Mouse (Mus musculus) embryonic facial prominence, embryonic 15.5 days (tissue): ENCODE measurements around the gene Unc119b. TPM values are rescaled to one million over a fixed set of nuclear protein-coding genes. Genes with fewer than 3 reads are reported as not detected.

Experiments used
- ATAC-seq: fragments of 200-750 bp; cut with Nextera tagmentation; 2 replicates; pipeline ENCODE4 v1.8.0; 2017; ENCODE audit warnings: low read depth, moderate TSS enrichment; ENCODE audit not compliant: insufficient number of reproducible peaks, low FRiP score, low TSS enrichment
- H3K27ac ChIP-seq: fragments of 300-500 bp; sonication (generic); replicated peaks from 2 replicates; pipeline ENCODE4 v1.5.1; 2015; ENCODE audit warnings: mild to moderate bottlenecking, inconsistent platforms
- H3K27me3 ChIP-seq: fragments of 300-500 bp; sonication (generic); 2 replicates; pipeline ENCODE4 v1.6.1; 2015; ENCODE audit warnings: inconsistent platforms
- H3K36me3 ChIP-seq: fragments of 300-500 bp; sonication (generic); 2 replicates; pipeline ENCODE4 v1.6.1; 2015; ENCODE audit warnings: mild to moderate bottlenecking, inconsistent platforms
- H3K4me1 ChIP-seq: fragments of 300-500 bp; sonication (generic); 2 replicates; pipeline ENCODE4 v1.6.1; 2015; ENCODE audit warnings: inconsistent platforms
- H3K4me2 ChIP-seq: fragments of 300-500 bp; sonication (generic); replicated peaks from 2 replicates; pipeline ENCODE4 v1.6.1; 2015; ENCODE audit warnings: mild to moderate bottlenecking, inconsistent platforms
- H3K4me3 ChIP-seq: fragments of 300-500 bp; sonication (generic); replicated peaks from 2 replicates; pipeline ENCODE4 v1.5.1; 2015; ENCODE audit warnings: mild to moderate bottlenecking, inconsistent platforms
- H3K9ac ChIP-seq: fragments of 300-500 bp; sonication (generic); 2 replicates; pipeline ENCODE4 v1.6.1; 2015; ENCODE audit warnings: inconsistent platforms
- H3K9me3 ChIP-seq: fragments of 300-500 bp; sonication (generic); replicated peaks from 2 replicates; pipeline ENCODE4 v1.6.1; 2016; ENCODE audit warnings: inconsistent platforms
- WGBS: fragments of 180-500 bp; shearing (Covaris S2); methylation state at CpG from one replicate; pipeline ENCODE4 v1.1.7; 2015; 5-methylcytosine and 5-hydroxymethylcytosine counted together
- polyA plus RNA-seq: library from polyadenylated mRNA; unstranded; fragments of >200 nt; fragmentation: Nextera tagmentation; extraction: Ambion mirVana; gene quantifications from 2 replicates; pipeline ENCODE4 v1.2.1, GENCODE M21; 2015

Unc119b gene
- polyA plus RNA-seq = 41.0 and 42.2 TPM in 2 replicates

DNA sequence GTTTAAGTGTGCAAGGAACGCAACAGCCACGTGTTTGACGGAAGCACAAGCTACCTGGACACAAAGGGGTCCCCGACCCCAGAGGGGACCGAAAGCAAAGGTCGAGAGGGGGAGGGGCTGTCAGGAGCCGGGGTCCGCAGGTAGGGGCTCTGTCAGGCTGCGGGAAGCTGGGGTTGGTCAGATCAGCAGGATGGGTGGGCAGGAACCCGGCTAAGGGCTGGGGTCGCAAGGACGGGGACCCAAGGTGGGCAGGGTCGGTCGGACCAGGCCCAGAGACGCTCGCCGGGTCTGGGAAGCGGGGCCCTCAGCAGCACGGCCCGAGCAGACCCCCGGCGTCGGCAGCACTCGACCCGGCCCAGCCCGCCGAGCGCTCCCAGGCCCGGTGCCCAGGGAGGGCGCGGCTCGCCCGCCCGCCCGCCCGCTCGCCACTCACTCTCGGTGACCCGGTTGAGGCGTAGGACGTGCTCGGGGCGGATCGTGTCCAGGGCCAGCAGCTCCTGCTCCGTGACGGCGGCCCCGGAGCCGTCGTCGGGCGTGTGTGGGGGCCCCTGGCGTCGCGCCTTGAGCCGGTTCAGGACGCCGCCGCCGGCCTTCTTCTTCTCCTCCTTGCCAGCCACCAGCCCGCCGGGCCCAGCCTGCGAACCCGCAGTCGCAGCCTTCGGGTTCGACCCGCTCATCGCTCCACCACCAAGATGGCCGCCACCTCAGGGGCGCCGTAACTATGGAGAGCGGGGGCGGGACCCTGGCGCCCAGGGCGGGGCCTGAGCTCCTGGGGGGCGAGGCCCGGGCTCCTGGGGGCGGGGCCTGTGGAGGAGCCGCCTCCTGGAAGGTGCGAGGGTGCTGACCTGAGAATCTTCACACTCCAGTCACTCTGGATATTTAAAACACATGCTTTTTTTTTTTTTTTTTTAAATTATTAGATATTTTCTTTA lies at the start of gene Unc119b:
Gene Unc119b, minus strand, starts transcription at position 742 of the 932 bp plus-strand sequence.
- WGBS = under 1% methylated on average over 65 of the region's 81 CpGs
- peak; percentile 91 for ATAC-seq
- H3K27me3 ChIP-seq = no peaks in the 10 kb centered on the region
- peak within 1 kb of the TSS; percentile 78 for H3K4me3 ChIP-seq
- no peak within 1 kb of the TSS for H3K27ac ChIP-seq
- H3K9ac ChIP-seq = peak within 1 kb of the TSS; percentile 69
- H3K4me2 ChIP-seq = peak within 1 kb of the TSS; percentile 86
- peaks cover 8% of the 10 kb centered on the region for H3K36me3 ChIP-seq
- peaks cover 17% of the 10 kb centered on the region for H3K4me1 ChIP-seq
- no peaks in the 10 kb centered on the region for H3K9me3 ChIP-seq

DNA sequence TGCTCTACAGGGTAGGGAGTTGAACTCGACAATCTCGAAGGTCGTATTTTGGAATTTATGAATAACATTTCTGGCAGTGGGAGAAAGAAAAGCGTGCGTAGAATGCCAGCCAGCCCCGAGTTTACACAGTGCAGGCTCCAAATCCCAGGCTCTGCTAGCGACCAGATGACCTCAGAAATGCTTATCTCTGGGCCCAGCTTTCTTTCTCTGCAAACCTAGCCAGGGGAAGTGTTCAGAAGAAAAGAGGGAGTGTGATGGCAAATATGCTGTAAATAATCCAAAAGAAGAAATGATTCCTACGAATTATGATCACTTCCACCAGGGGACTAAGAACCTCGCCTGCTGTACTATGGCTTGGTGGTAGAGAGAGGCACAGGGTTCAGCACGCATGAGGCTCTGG lies 48.7 kb upstream of the Unc119b start:
- Histone ChIP-seq H3K4me1 (peaks cover 42% of the 10 kb centered on the region), H3K4me3 (no peak overlapping the region), H3K27me3 (peaks cover 8% of the 10 kb centered on the region; the same call in 1 of the 2 replicates), H3K9me3 (no peaks in the 10 kb centered on the region), H3K4me2 (no peak overlapping the region), H3K27ac (no peak overlapping the region), H3K9ac (no peak overlapping the region), H3K36me3 (no peaks in the 10 kb centered on the region)
- WGBS = 74% methylated on average over 10 of the region's 10 CpGs
- ATAC-seq = no peak

DNA sequence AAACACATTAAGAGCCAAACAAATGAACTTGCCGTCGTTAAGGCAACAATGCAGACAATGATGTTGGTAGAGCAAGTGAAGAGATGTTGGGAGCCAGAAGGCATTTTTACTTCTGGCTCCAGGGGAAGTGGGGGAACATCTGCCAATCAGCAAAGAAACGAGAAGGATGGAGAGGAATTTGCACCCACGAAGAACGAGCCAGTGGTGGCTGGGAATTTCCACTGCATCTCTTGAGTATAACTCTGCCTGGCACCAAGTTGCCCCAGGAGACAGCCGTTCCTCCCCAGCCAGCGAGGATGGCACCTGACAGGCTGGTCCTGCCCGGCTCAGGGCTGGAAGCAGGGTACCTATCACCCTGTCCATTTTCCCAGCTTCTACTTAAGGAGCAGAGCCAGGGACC lies 48.1 kb upstream of the Unc119b start:
- Histone ChIP-seq H3K27me3 (peaks cover 6% of the 10 kb centered on the region; the same call in 1 of the 2 replicates), H3K36me3 (no peaks in the 10 kb centered on the region), H3K4me2 (no peak overlapping the region), H3K27ac (no peak overlapping the region), H3K9ac (no peak overlapping the region), H3K9me3 (no peaks in the 10 kb centered on the region), H3K4me3 (no peak overlapping the region), H3K4me1 (peaks cover 42% of the 10 kb centered on the region)
- WGBS = 66% methylated on average over 8 of the region's 8 CpGs
- no peak for ATAC-seq

DNA sequence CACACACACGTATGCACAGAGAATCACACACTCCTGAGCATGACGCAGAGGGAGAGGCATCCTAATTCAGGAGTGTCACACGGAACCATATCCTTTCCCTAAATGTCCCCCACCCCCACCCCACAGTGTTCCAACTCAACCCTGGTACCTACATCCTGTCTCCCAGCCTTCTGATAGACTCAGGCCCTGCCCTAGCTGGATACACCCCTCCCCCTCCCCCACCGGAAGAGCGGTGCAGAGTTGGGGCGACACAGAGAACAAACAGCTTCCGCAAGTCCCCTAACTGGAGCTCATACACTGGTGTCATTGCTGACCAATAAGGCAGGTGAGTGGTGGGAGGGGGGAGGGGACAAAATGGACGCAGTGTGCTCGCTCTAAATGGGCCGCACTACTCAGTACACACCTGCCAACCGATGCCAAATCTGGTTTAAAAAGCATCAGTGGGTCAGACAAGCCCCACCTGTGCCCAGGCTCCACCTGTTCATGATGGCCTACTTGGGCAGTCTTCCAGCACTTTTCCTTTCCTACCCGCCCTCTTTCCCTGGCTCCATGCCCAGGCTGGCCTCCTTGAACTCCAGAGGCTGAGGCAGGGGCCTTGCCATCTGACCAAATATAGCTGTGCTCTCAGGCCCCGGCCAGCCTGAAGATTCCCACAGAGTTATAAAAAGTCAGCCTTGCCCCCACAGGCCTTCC lies 46.6 kb upstream of the Unc119b start:
- Histone ChIP-seq H3K27ac (no peak overlapping the region), H3K4me3 (no peak overlapping the region), H3K4me2 (no peak overlapping the region), H3K4me1 (peaks cover 29% of the 10 kb centered on the region), H3K27me3 (no peaks in the 10 kb centered on the region), H3K9me3 (no peaks in the 10 kb centered on the region), H3K36me3 (no peaks in the 10 kb centered on the region), H3K9ac (no peak overlapping the region)
- 64% methylated on average over 13 of the region's 13 CpGs for WGBS
- ATAC-seq = peak; percentile 17; the same call in 1 of the 2 replicates

DNA sequence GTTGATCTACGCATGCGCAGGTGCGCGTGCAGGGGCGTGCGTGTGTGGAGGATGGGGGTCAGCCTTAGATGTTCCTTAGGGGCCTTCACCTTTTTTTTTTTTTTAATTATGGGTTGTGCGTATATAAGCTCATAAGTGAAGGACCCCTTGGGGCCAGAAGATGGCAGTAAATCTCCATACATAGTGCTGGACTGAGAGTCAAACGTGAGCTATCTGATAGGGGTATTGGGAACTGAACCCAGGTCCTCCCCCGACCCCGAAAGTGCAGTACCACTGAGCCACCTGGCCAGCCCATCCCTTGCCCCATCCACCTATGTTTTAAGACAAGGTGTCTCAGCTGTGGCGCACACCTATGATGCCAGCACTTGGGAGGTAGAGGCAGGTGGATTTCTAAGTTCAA lies 44.8 kb upstream of the Unc119b start:
- H3K4me1 ChIP-seq = peaks cover 19% of the 10 kb centered on the region
- no peak overlapping the region for H3K27ac ChIP-seq
- no peaks in the 10 kb centered on the region for H3K36me3 ChIP-seq
- ATAC-seq = no peak
- no peak overlapping the region for H3K4me2 ChIP-seq
- 91% methylated on average over 11 of the region's 11 CpGs for WGBS
- H3K27me3 ChIP-seq = no peaks in the 10 kb centered on the region
- H3K9me3 ChIP-seq = no peaks in the 10 kb centered on the region
- H3K4me3 ChIP-seq = no peak overlapping the region
- H3K9ac ChIP-seq = no peak overlapping the region

DNA sequence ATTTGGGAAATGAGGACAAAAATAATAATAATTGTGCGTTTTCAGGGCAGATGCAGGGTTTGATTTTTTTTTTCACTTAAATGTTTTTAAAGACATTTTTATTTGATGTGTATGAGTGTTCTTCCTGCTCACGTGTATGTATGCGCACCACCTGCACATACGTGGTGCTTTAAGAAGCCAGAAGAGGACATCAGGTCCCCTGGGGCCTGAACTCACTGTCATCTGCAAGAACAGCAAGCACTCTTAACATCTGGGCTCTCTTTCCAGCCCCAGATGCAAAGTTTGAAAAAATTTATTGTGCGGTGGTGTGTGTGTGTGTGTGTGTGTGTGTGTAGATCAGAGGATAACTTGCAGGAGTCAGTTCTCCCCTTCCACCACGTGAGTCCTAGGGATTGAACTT lies 43.1 kb upstream of the Unc119b start:
- WGBS = 63% methylated on average over 6 of the region's 6 CpGs
- no peak overlapping the region for H3K27ac ChIP-seq
- no peaks in the 10 kb centered on the region for H3K9me3 ChIP-seq
- H3K36me3 ChIP-seq = no peaks in the 10 kb centered on the region
- H3K4me2 ChIP-seq = no peak overlapping the region
- no peak overlapping the region for H3K4me3 ChIP-seq
- no peaks in the 10 kb centered on the region for H3K27me3 ChIP-seq
- no peak overlapping the region for H3K9ac ChIP-seq
- no peak for ATAC-seq
- peaks cover 16% of the 10 kb centered on the region for H3K4me1 ChIP-seq

DNA sequence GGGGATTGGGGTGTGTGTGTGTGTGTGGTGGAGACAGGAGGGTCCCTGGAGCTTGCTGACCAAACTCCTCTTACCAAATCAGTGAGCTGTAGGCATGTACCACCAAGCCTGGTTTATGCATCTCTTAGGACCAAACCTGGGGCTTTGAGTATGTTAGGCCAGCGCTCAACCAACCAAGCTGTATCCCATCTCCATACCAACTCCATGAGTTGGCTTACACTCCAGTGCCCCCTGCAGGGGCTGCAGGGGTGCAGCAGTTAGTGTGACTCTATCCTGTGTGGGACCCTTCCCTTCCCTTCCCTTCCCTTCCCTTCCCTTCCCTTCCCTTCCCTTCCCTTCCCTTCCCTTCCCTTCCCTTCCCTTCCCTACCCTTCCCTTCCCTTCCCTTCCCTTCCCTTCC lies 39.8 kb upstream of the Unc119b start:
- no peak overlapping the region for H3K9ac ChIP-seq
- no peak for ATAC-seq
- no peak overlapping the region for H3K4me2 ChIP-seq
- 100% methylated on average over 1 of the region's 1 CpGs for WGBS
- H3K9me3 ChIP-seq = no peaks in the 10 kb centered on the region
- H3K4me1 ChIP-seq = no peaks in the 10 kb centered on the region
- H3K27me3 ChIP-seq = no peaks in the 10 kb centered on the region
- H3K4me3 ChIP-seq = no peak overlapping the region
- no peaks in the 10 kb centered on the region for H3K36me3 ChIP-seq
- no peak overlapping the region for H3K27ac ChIP-seq

DNA sequence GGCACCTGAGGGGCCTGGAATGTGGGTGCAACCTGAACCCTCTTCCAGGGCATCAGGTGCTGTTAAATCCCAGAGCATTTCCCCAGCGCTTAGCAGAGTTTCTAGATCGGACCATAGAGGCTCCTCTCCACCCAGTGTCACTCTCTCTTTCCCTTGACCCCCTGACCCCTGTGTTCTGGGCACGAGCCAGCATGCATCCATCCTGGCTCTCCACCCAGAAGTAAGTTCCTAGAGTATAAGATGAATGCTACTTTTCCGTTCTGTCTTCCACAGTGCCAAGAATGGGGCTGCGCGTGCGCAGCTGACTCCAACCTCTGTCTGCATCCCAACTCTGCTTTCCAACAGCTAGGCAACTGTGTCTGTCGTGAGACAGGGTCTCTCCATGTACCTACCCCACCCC lies 35.4 kb upstream of the Unc119b start:
- ATAC-seq = no peak
- Histone ChIP-seq H3K27me3 (no peaks in the 10 kb centered on the region), H3K27ac (no peak overlapping the region), H3K9me3 (no peaks in the 10 kb centered on the region), H3K4me3 (no peak overlapping the region), H3K4me2 (no peak overlapping the region), H3K9ac (no peak overlapping the region), H3K4me1 (peaks cover 20% of the 10 kb centered on the region), H3K36me3 (no peaks in the 10 kb centered on the region)
- 73% methylated on average over 8 of the region's 8 CpGs for WGBS

DNA sequence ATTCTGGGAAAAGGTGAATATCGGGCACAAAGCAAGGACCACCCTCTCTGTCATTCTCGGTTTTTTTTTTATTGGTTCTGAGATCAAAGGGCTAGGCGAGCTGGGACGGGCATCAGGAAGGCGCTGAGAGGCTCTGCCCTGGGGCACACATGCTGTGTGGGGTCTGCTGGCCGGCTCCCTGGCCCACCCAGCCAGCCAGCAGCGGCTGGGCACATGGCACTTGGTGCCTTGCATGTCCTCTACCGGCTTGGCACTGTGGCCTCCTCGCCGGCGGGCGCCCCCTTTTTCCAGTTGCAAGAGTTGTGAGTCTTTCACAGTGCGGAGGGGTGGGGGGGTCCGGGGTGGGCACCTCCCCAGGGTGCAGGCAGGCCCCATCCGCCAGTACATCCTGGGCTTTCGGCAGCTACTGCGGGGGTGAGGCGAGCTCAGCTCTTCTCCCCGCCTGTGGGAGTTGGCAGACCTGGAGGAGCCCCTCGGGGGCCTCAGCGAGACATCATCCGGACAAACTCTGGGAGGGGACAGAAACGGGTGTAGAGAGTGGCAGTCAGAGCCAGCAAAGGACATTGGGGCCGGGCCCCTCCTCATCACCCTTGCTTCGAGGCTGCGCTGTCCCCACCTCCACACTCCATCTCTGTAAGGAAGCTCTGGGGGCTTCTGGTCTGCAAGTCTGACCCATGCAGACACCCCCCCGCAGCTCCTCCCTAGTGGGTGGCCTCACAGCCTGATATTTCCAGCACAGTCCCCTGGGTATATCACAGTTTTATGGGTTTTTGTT lies 34.1 kb upstream of the Unc119b start:
- Histone ChIP-seq H3K9me3 (no peaks in the 10 kb centered on the region), H3K4me2 (peak overlapping the region; percentile 30), H3K4me1 (peaks cover 20% of the 10 kb centered on the region), H3K36me3 (no peaks in the 10 kb centered on the region), H3K27me3 (no peaks in the 10 kb centered on the region), H3K9ac (no peak overlapping the region), H3K4me3 (no peak overlapping the region), H3K27ac (no peak overlapping the region)
- no peak for ATAC-seq
- WGBS = 29% methylated on average over 27 of the region's 27 CpGs

DNA sequence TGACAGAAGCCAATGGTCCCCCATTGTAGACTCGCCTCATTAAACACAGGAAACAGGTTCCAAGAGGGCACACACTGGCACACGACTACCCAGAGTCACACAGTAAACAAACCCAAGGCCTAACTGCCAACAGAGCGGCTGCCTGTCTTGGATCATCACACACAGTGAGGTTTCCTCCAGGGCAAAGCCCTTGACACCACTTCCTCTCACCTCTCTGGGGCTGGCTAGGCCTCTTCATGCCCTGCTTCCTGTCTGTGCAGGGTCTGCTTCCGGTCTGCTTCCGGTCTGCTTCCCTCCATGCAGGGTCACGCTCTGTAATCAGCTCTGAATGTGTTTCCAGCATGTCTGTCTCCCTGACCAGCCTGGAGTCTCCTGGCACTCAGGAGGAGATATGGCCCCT lies 32.6 kb upstream of the Unc119b start:
- Histone ChIP-seq H3K36me3 (no peaks in the 10 kb centered on the region), H3K4me1 (peaks cover 27% of the 10 kb centered on the region), H3K27me3 (no peaks in the 10 kb centered on the region), H3K4me3 (no peak overlapping the region), H3K27ac (no peak overlapping the region), H3K9ac (no peak overlapping the region), H3K4me2 (no peak overlapping the region), H3K9me3 (no peaks in the 10 kb centered on the region)
- ATAC-seq = no peak
- WGBS = 54% methylated on average over 6 of the region's 6 CpGs

DNA sequence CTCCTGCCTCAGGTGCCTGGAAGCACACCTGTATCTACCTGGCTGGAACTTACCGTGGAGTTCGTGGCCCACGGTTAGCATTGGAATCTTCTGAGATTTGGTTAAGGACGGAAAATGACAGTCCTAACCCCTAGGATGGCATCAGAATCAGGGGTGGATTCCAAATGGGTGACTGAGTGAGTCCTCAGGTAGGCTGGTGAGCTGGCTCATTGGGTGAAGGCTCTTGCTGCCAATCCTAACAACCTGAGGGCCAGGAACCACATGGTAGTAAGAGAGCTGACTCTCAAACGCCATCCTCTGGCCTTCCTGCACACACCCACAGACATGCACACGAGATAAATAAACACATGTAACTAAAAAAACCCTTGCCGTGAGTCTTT lies 32.0 kb upstream of the Unc119b start:
- no peaks in the 10 kb centered on the region for H3K36me3 ChIP-seq
- H3K27ac ChIP-seq = no peak overlapping the region
- H3K4me3 ChIP-seq = no peak overlapping the region
- no peaks in the 10 kb centered on the region for H3K9me3 ChIP-seq
- ATAC-seq = no peak
- 78% methylated on average over 7 of the region's 7 CpGs for WGBS
- H3K9ac ChIP-seq = no peak overlapping the region
- H3K4me1 ChIP-seq = peaks cover 27% of the 10 kb centered on the region
- no peak overlapping the region for H3K4me2 ChIP-seq
- no peaks in the 10 kb centered on the region for H3K27me3 ChIP-seq
